Mouse (Mus musculus): ENCODE measurements at regions not wholly inside any gene's neighbourhood (a gene's known extent, or its start where the extent isn't known, plus 50 kb on each side); places are given as distances from the start of the nearest gene placed in this dataset.

DNA sequence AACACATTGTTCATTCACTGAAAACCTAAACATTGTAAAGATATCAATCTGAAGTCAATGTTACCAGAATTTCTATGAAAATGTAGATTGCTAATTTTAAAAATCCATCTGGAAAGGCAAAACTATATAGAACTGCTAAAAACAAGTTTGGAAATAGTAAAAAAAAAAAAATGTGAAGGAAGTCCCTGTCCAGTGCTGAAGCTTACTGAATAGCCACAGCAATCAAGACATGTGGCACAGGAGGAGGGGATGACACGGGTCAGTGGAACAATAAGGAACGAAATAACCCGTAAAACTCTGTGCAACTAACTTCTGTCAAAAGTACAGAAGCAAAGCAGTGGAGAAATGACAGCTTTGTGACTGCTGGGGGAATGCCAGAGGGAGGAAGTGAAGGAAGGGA, 121.9 kb downstream of the Tas2r134 start:
- TF ChIP-seq POLR2A (IDR thresholded peaks at IDR 0.05; ENCODE audit: insufficient read depth, low read depth, low read length), result no peak
- TF ChIP-seq CTCF (IDR thresholded peaks at IDR 0.05; ENCODE audit: insufficient read depth, low read depth, low read length), result no peak

All from olfactory bulb, adult 2 months (tissue).